Mouse (Mus musculus) lung, adult 2 months (tissue): ENCODE measurements around the gene Hspa2.
A peak's percentile ranks its signal among the peaks of the same experiment; 100 is the strongest.

ENCODE experiments used
- CTCF ChIP-seq: fragments of 200-500 bp; IDR thresholded peaks from 2 replicates; pipeline ENCODE4 v1.5.1; 2011; ENCODE audit warnings: mild to moderate bottlenecking, low read length, control low read depth; ENCODE audit not compliant: insufficient read depth
- POLR2A ChIP-seq: fragments of 200-500 bp; IDR thresholded peaks from 2 replicates; pipeline ENCODE4 v1.6.1; 2011; ENCODE audit warnings: low read depth, mild to moderate bottlenecking, control low read depth, low read length, borderline replicate concordance; ENCODE audit errors: extremely low read depth

- no peak for TF ChIP-seq CTCF
- TF ChIP-seq POLR2A, result 0 out of 2 replicates have a peak, but pooled peaks have one; percentile 1
Measured at GRCm38 (mm10) chr12:76370831-76371571, 33.0 kb upstream of the Hspa2 start.
